14 mouse cellular contexts compared by ENCODE assay signal in the genomic region with DNA sequence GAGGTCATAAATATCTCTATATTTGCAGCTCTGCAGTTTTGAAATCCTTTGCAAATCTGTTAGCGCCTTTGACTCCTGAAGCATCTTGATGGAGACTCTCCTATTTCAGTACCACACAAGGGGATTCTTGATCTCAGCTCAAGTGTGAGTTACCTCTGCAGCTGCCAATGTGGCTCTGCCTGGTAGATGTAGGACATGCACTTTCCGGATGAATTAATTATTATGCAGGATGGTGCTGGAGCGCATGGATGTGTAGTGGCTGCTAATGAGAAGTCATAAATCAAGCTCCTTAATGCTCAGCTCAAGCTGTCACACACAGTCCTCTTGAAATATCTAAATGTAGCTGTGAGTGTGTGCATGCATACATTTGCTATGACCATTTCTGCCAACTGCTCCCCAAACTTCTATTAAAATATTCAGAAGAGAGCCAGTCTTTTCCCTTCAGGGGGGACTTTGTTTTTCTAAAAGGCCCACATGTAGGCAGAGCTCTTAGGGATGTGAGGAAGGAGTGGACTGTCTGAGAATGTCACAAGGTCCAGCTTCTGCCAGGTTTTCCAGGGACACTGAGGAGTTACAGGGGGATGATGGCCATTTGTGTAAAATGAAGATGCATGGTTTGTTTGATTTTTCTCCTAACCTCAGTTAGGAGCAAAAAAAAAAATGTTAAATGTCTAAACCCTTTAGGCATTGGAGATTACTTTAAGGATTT.
A peak's percentile ranks its signal among the peaks of the same experiment; 100 is the strongest.
DNase-seq lines count a peak whose midpoint lies in the region; ATAC-seq lines count a peak whose summit lies in the region.
"Had no signal": no experiment of that assay in that cellular context is flagged by ENCODE, and none has a peak within 500 bp of the region (broad histone marks: within the 10 kb centered on the region; RNA-seq: fewer than 3 reads in every experiment).

No protein-coding gene starts in this region.

- WGBS in kidney, embryonic 16.5 days: 47% methylated on average over 3 of the region's 3 CpGs
- 46% methylated on average over 3 of the region's 3 CpGs for WGBS in forebrain, embryonic 15.5 days
- 27% methylated on average over 3 of the region's 3 CpGs for WGBS in neural tube, embryonic 14.5 days

- DNase-seq in kidney, postnatal 25 days: no peak
- DNase-seq in mesoderm, embryonic 11.5 days (ENCODE audit: low read depth, low spot score): peak; percentile 39
- DNase-seq in gastrocnemius, postnatal 25 days: no peak
- no peak for DNase-seq in adrenal gland, adult 8-10 months
- DNase-seq in layer of hippocampus, adult 11-12 months (ENCODE audit: low spot score): no peak
- DNase-seq: adrenal gland, postnatal 10 days; kidney, adult 9 months; left cerebral cortex, postnatal 4 days; liver, embryonic 13.5 days; thymus, postnatal 14 days had no signal

- H3K27me3 ChIP-seq in kidney, embryonic 16.5 days (ENCODE audit: insufficient read depth, low read length): no peaks in the 10 kb centered on the region
- no peaks in the 10 kb centered on the region for H3K27me3 ChIP-seq in forebrain, embryonic 15.5 days
- H3K27me3 ChIP-seq in neural tube, embryonic 14.5 days (ENCODE audit: control insufficient read depth, insufficient read depth, low read length): no peaks in the 10 kb centered on the region
- H3K27me3 ChIP-seq: liver, embryonic 13.5 days; megakaryocyte, embryonic 14.5 days had no signal

- H3K9me3 ChIP-seq in kidney, embryonic 16.5 days (ENCODE audit: low read length): no peaks in the 10 kb centered on the region
- no peaks in the 10 kb centered on the region for H3K9me3 ChIP-seq in forebrain, embryonic 15.5 days
- H3K9me3 ChIP-seq in neural tube, embryonic 14.5 days (ENCODE audit: control insufficient read depth, low read length): no peaks in the 10 kb centered on the region
- H3K9me3 ChIP-seq: liver, embryonic 13.5 days; megakaryocyte, embryonic 14.5 days had no signal

- ATAC-seq in kidney, embryonic 16.5 days (ENCODE audit: low FRiP score, low TSS enrichment): peak; percentile 69; the same call in 1 of the 2 replicates
- peak; percentile 68; the same call in 1 of the 2 replicates for ATAC-seq in forebrain, embryonic 15.5 days (replicated peaks)
- ATAC-seq in neural tube, embryonic 14.5 days (ENCODE audit: low read depth): peak; percentile 96

- H3K9ac ChIP-seq in kidney, embryonic 16.5 days (replicated peaks; ENCODE audit: low read length): no peak overlapping the region
- H3K9ac ChIP-seq in forebrain, embryonic 15.5 days (replicated peaks): no peak overlapping the region
- H3K9ac ChIP-seq in neural tube, embryonic 14.5 days (replicated peaks; ENCODE audit: low read depth, low read length): no peak overlapping the region
- H3K9ac ChIP-seq: liver, embryonic 13.5 days had no signal

- H3K4me3 ChIP-seq in kidney, embryonic 16.5 days (ENCODE audit: low read length): no peak overlapping the region
- H3K4me3 ChIP-seq in forebrain, embryonic 15.5 days: no peak overlapping the region
- no peak overlapping the region for H3K4me3 ChIP-seq in neural tube, embryonic 14.5 days (ENCODE audit: low read depth, low read length)
- H3K4me3 ChIP-seq: liver, embryonic 13.5 days; megakaryocyte, embryonic 14.5 days had no signal

- H3K36me3 ChIP-seq in kidney, embryonic 16.5 days (ENCODE audit: insufficient read depth, low read length): no peaks in the 10 kb centered on the region
- H3K36me3 ChIP-seq in forebrain, embryonic 15.5 days: no peaks in the 10 kb centered on the region
- no peaks in the 10 kb centered on the region for H3K36me3 ChIP-seq in neural tube, embryonic 14.5 days (ENCODE audit: control insufficient read depth, insufficient read depth, low read length)
- H3K36me3 ChIP-seq: liver, embryonic 13.5 days had no signal

- no peak overlapping the region for H3K27ac ChIP-seq in kidney, embryonic 16.5 days (ENCODE audit: low read length)
- peak overlapping the region; percentile 24; the same call in 1 of the 2 replicates for H3K27ac ChIP-seq in forebrain, embryonic 15.5 days (replicated peaks)
- H3K27ac ChIP-seq in neural tube, embryonic 14.5 days (ENCODE audit: low read depth, low read length): peak overlapping the region; percentile 62; the same call in 1 of the 2 replicates
- H3K27ac ChIP-seq: liver, embryonic 13.5 days had no signal

- H3K4me2 ChIP-seq in kidney, embryonic 16.5 days (replicated peaks; ENCODE audit: low read depth, low read length): no peak overlapping the region
- H3K4me2 ChIP-seq in forebrain, embryonic 15.5 days (replicated peaks): no peak overlapping the region
- no peak overlapping the region for H3K4me2 ChIP-seq in neural tube, embryonic 14.5 days (ENCODE audit: low read depth, low read length)
- H3K4me2 ChIP-seq: liver, embryonic 13.5 days had no signal

- 0 out of 2 replicates have a peak, but pooled peaks cover 3% of the 10 kb centered on the region for H3K4me1 ChIP-seq in kidney, embryonic 16.5 days (ENCODE audit: insufficient read depth, low read length)
- H3K4me1 ChIP-seq in forebrain, embryonic 15.5 days: peaks cover 29% of the 10 kb centered on the region
- H3K4me1 ChIP-seq in neural tube, embryonic 14.5 days (ENCODE audit: control insufficient read depth, insufficient read depth, low read length): peaks cover 23% of the 10 kb centered on the region
- H3K4me1 ChIP-seq: liver, embryonic 13.5 days; megakaryocyte, embryonic 14.5 days had no signal
